Mouse (Mus musculus): ENCODE results near the gene Olfr279.

- TF ChIP-seq POLR2A (IDR thresholded peaks at IDR 0.05; ENCODE audit: borderline replicate concordance, low read depth, low read length) (no peak), CTCF (IDR thresholded peaks at IDR 0.05; ENCODE audit: low read depth, low read length) (no peak)
These were observed 9.5 kb upstream of the Olfr279 start, which contains the start of gene Lalba for GRCm38 (mm10) chr15:98482701-98483100.
